Mouse (Mus musculus): ENCODE results near the gene Slc2a10. TPM values are rescaled to one million over a fixed set of nuclear protein-coding genes. Genes with fewer than 3 reads are reported as not detected.

The Slc2a10 gene
- total RNA-seq, 1 experiment, result 0.27 TPM

DNA sequence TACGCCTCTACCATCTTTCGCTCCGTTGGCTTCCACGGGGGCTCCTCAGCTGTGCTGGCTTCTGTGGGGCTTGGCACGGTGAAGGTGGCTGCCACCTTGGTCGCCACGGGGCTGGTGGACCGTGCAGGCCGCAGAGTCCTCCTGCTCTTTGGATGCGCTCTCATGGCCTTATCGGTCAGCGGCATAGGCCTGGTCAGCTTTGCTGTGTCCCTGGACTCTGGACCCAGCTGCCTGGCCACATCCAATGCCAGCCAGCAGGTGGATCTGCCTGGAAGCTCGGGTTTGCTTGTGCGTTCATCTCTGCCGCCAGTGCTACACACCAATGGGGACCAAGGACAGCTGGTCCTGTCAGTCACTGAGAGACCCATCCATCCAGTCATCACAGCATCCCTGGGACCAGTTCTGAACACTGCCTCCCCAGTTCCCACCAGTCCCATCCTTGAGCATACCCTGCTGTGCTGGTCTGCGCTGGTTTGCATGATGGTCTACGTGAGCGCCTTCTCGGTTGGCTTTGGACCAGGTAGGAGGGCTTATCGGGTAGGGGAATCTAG, 11.7 kb downstream of the Slc2a10 start:
- Histone ChIP-seq H3K27ac (ENCODE audit: insufficient read depth, low read depth, low read length, poor library complexity, severe bottlenecking) (no peak overlapping the region), H3K36me3 (ENCODE audit: control insufficient read depth, insufficient read depth, low read length, poor library complexity, severe bottlenecking) (no peaks in the 10 kb centered on the region), H3K4me3 (ENCODE audit: insufficient read depth in 1 of 2, low read depth in 1 of 2, low read length in 2 of 2, poor library complexity in 1 of 2, severe bottlenecking in 1 of 2) (no peak overlapping the region), H3K9me3 (ENCODE audit: control insufficient read depth, insufficient read depth, low read depth, low read length) (no peaks in the 10 kb centered on the region), H3K9ac (ENCODE audit: insufficient read depth, low read depth, low read length, poor library complexity, severe bottlenecking) (no peak overlapping the region), H3K4me1 (ENCODE audit: control insufficient read depth in 2 of 2, insufficient read depth in 2 of 2, low read length in 2 of 2, poor library complexity in 1 of 2) (peaks cover 2% of the 10 kb centered on the region in 2 experiments; a peak in 2 of 4 replicates)
- DNase-seq (ENCODE audit: low read depth, low spot score), result no peak
- in situ Hi-C loops (cut with MboI; ENCODE audit: low sequenced_read_pairs in 2 of 2, unreplicated experiment in 2 of 2), result no loop called here
- TF ChIP-seq CHD2 (IDR thresholded peaks at IDR 0.05; ENCODE audit: low read depth, low read length) (no peak), MAFK (IDR thresholded peaks at IDR 0.05; ENCODE audit: insufficient read depth, low read depth, low read length) (no peak), ZNF384 (IDR thresholded peaks at IDR 0.05; ENCODE audit: low read depth, low read length) (no peak), HCFC1 (IDR thresholded peaks at IDR 0.05; ENCODE audit: borderline replicate concordance, insufficient read depth, low read length) (no peak), ZC3H11A (IDR thresholded peaks at IDR 0.05; ENCODE audit: borderline replicate concordance, low read depth, low read length) (no peak)

- TF ChIP-seq CHD2 (IDR thresholded peaks at IDR 0.05; ENCODE audit: low read depth, low read length) (no peak), ZNF384 (IDR thresholded peaks at IDR 0.05; ENCODE audit: low read depth, low read length) (no peak), HCFC1 (IDR thresholded peaks at IDR 0.05; ENCODE audit: borderline replicate concordance, insufficient read depth, low read length) (no peak), MAFK (IDR thresholded peaks at IDR 0.05; ENCODE audit: insufficient read depth, low read depth, low read length) (no peak), ZC3H11A (IDR thresholded peaks at IDR 0.05; ENCODE audit: borderline replicate concordance, low read depth, low read length) (no peak)
- no peak overlapping the region for H3K27ac ChIP-seq (ENCODE audit: insufficient read depth, low read depth, low read length, poor library complexity, severe bottlenecking)
- in situ Hi-C loops (cut with MboI; ENCODE audit: low sequenced_read_pairs in 2 of 2, unreplicated experiment in 2 of 2), result loop anchor here in 1 of 2 experiments (10.0 kb wide), 1 partner anchor 219 kb away; no protein-coding TSS in a partner anchor
Measured at GRCm38 (mm10) chr2:165525609-165526008, 22.0 kb downstream of the Slc2a10 start.

DNA sequence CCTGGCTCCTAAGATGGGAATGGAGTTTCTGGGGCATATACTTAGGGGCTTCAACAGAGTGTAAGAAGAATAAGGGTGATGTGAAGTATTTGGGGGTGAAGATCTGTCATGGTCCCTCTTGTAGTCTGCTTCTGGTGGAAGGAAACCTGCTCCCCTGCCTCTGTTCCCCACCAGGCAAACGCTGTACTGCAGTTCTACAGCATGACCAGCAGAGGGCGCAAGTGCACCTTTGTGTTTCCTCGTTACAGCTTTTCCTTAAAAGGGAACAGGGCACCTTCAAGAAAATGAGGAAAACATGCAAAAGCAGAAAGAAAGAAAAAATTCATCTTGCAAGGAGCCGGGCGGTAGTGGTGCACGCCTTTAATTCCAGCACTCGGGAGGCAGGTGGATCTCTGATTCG, 25.5 kb downstream of the Slc2a10 start:
- no peak overlapping the region for H3K27ac ChIP-seq (ENCODE audit: insufficient read depth, low read depth, low read length, poor library complexity, severe bottlenecking)
- no peaks in the 10 kb centered on the region for H3K9me3 ChIP-seq (ENCODE audit: control insufficient read depth, insufficient read depth, low read depth, low read length)
- H3K4me3 ChIP-seq (ENCODE audit: insufficient read depth in 1 of 2, low read depth in 1 of 2, low read length in 2 of 2, poor library complexity in 1 of 2, severe bottlenecking in 1 of 2), result no peak overlapping the region
- in situ Hi-C loops (cut with MboI; ENCODE audit: low sequenced_read_pairs in 2 of 2, unreplicated experiment in 2 of 2), result loop anchor here in 1 of 2 experiments (10.0 kb wide), 1 partner anchor 216 kb away; no protein-coding TSS in a partner anchor
- no peaks in the 10 kb centered on the region for H3K36me3 ChIP-seq (ENCODE audit: control insufficient read depth, insufficient read depth, low read length, poor library complexity, severe bottlenecking)
- H3K9ac ChIP-seq (ENCODE audit: insufficient read depth, low read depth, low read length, poor library complexity, severe bottlenecking), result no peak overlapping the region
- DNase-seq (ENCODE audit: low read depth, low spot score), result peak; percentile 55
- TF ChIP-seq ZC3H11A (IDR thresholded peaks at IDR 0.05; ENCODE audit: borderline replicate concordance, low read depth, low read length), result peak; percentile 82; the same call in 1 of the 2 replicates
- TF ChIP-seq CHD2 (IDR thresholded peaks at IDR 0.05; ENCODE audit: low read depth, low read length), result no peak
- H3K4me1 ChIP-seq (ENCODE audit: control insufficient read depth in 2 of 2, insufficient read depth in 2 of 2, low read length in 2 of 2, poor library complexity in 1 of 2), result no peaks in the 10 kb centered on the region

More at GRCm38 (mm10) chr2:165525609-165526008, 22.0 kb downstream of the Slc2a10 start:
- no peak for DNase-seq (ENCODE audit: low read depth, low spot score)
- no peaks in the 10 kb centered on the region for H3K4me1 ChIP-seq (ENCODE audit: control insufficient read depth in 2 of 2, insufficient read depth in 2 of 2, low read length in 2 of 2, poor library complexity in 1 of 2)
- no peaks in the 10 kb centered on the region for H3K36me3 ChIP-seq (ENCODE audit: control insufficient read depth, insufficient read depth, low read length, poor library complexity, severe bottlenecking)
- no peak overlapping the region for H3K9ac ChIP-seq (ENCODE audit: insufficient read depth, low read depth, low read length, poor library complexity, severe bottlenecking)
- H3K4me3 ChIP-seq (ENCODE audit: insufficient read depth in 1 of 2, low read depth in 1 of 2, low read length in 2 of 2, poor library complexity in 1 of 2, severe bottlenecking in 1 of 2), result no peak overlapping the region
- no peaks in the 10 kb centered on the region for H3K9me3 ChIP-seq (ENCODE audit: control insufficient read depth, insufficient read depth, low read depth, low read length)

- Histone ChIP-seq H3K9me3 (ENCODE audit: control insufficient read depth, insufficient read depth, low read depth, low read length) (no peaks in the 10 kb centered on the region), H3K9ac (ENCODE audit: insufficient read depth, low read depth, low read length, poor library complexity, severe bottlenecking) (no peak overlapping the region), H3K36me3 (ENCODE audit: control insufficient read depth, insufficient read depth, low read length, poor library complexity, severe bottlenecking) (no peaks in the 10 kb centered on the region), H3K4me1 (ENCODE audit: control insufficient read depth in 2 of 2, insufficient read depth in 2 of 2, low read length in 2 of 2, poor library complexity in 1 of 2) (no peaks in the 10 kb centered on the region), H3K4me3 (ENCODE audit: insufficient read depth in 1 of 2, low read depth in 1 of 2, low read length in 2 of 2, poor library complexity in 1 of 2, severe bottlenecking in 1 of 2) (no peak overlapping the region), H3K27ac (ENCODE audit: insufficient read depth, low read depth, low read length, poor library complexity, severe bottlenecking) (no peak overlapping the region)
- in situ Hi-C loops (cut with MboI; ENCODE audit: low sequenced_read_pairs in 2 of 2, unreplicated experiment in 2 of 2), result no loop called here
- DNase-seq (ENCODE audit: low read depth, low spot score), result no peak
- TF ChIP-seq HCFC1 (IDR thresholded peaks at IDR 0.05; ENCODE audit: borderline replicate concordance, insufficient read depth, low read length) (no peak), MAFK (IDR thresholded peaks at IDR 0.05; ENCODE audit: insufficient read depth, low read depth, low read length) (no peak), ZNF384 (IDR thresholded peaks at IDR 0.05; ENCODE audit: low read depth, low read length) (no peak)
Measured at GRCm38 (mm10) chr2:165533789-165534188, 30.2 kb downstream of the Slc2a10 start.

- H3K9ac ChIP-seq (ENCODE audit: insufficient read depth, low read depth, low read length, poor library complexity, severe bottlenecking), result no peak overlapping the region
- H3K36me3 ChIP-seq (ENCODE audit: control insufficient read depth, insufficient read depth, low read length, poor library complexity, severe bottlenecking), result no peaks in the 10 kb centered on the region
- peaks cover 0 to 5% of the 10 kb centered on the region in 2 experiments; a peak in 2 of 4 replicates for H3K4me1 ChIP-seq (ENCODE audit: control insufficient read depth in 2 of 2, insufficient read depth in 2 of 2, low read length in 2 of 2, poor library complexity in 1 of 2)
- no peak for TF ChIP-seq HCFC1 (IDR thresholded peaks at IDR 0.05; ENCODE audit: borderline replicate concordance, insufficient read depth, low read length)
- TF ChIP-seq MAFK (IDR thresholded peaks at IDR 0.05; ENCODE audit: insufficient read depth, low read depth, low read length), result no peak
- TF ChIP-seq ZNF384 (IDR thresholded peaks at IDR 0.05; ENCODE audit: low read depth, low read length), result no peak
- no peak for TF ChIP-seq ZC3H11A (IDR thresholded peaks at IDR 0.05; ENCODE audit: borderline replicate concordance, low read depth, low read length)
- no peak for TF ChIP-seq CHD2 (IDR thresholded peaks at IDR 0.05; ENCODE audit: low read depth, low read length)
- no peak overlapping the region for H3K27ac ChIP-seq (ENCODE audit: insufficient read depth, low read depth, low read length, poor library complexity, severe bottlenecking)
- no peaks in the 10 kb centered on the region for H3K9me3 ChIP-seq (ENCODE audit: control insufficient read depth, insufficient read depth, low read depth, low read length)
- in situ Hi-C loops (cut with MboI; ENCODE audit: low sequenced_read_pairs in 2 of 2, unreplicated experiment in 2 of 2), result no loop called here
- H3K4me3 ChIP-seq (ENCODE audit: insufficient read depth in 1 of 2, low read depth in 1 of 2, low read length in 2 of 2, poor library complexity in 1 of 2, severe bottlenecking in 1 of 2), result no peak overlapping the region
- no peak for DNase-seq (ENCODE audit: low read depth, low spot score)
Measured at GRCm38 (mm10) chr2:165540975-165541374, 37.4 kb downstream of the Slc2a10 start.

Measured in ES-E14 (cell line).